Mouse (Mus musculus): ENCODE data around the gene Vmn1r31.

Vmn1r31 gene

DNA sequence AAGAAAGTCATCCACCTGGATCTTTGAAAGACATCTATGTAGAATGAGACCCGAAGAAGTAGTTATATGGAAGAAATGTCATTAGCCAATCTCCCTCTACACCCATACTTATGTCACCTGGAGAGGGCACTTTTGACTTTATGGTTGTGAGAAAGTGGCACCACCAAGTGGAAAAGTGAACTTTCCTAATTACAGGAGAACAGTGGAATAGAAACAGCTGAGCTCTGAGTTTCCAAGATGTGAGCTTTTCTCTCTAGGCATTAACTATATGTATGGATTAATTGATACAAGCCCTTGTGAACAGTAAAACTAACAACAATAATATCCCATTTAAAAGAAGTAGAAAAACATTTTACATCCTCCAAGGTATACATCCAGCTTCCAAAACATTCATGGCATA is at the start of gene Vmn1r31:
Gene Vmn1r31 (minus strand): TSS at position 101 of the 400 bp plus-strand sequence.
- no peak for DNase-seq

DNA sequence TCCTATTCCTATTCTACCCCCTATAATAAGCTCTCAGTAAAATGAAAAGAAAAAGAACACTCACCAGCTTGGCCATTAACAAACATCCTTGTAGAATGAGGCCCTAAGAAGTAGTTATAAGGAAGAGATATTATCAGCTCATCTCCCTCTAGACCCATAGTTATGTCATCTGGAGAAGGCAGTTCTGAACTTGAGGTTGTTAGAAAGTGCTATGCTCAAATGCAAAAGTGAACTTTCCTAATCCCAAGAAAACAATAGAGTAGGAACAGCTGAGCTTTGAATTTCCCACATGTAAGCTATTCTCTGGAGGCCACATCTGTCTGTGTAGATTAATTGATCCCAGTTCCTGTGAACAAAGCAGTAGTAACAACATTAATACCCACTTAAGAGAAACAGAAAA is 31.8 kb downstream of the Vmn1r31 start, which contains the start of gene Vmn1r30:
Gene Vmn1r30 (minus strand): TSS at position 101 of the 400 bp plus-strand sequence.
- no peak for DNase-seq

Data from thymus, postnatal 36 days (tissue).